Mouse (Mus musculus) c-Kit-positive CD71-negative TER-119-negative erythroid progenitor cells, embryonic 14.5 days (primary cell): Measurements from ENCODE around the gene Rpa2.
"Not testable (repeated sequence)": the region's sequence is repeated elsewhere in the genome, so short reads cannot be mapped to it uniquely, and the experiment has no call there.

Source experiments
- DNase-seq: peaks from one replicate; pipeline ENCODE4 v3.0.0-alpha.2; 2013; ENCODE audit warnings: low read depth

Gene Rpa2

DNA sequence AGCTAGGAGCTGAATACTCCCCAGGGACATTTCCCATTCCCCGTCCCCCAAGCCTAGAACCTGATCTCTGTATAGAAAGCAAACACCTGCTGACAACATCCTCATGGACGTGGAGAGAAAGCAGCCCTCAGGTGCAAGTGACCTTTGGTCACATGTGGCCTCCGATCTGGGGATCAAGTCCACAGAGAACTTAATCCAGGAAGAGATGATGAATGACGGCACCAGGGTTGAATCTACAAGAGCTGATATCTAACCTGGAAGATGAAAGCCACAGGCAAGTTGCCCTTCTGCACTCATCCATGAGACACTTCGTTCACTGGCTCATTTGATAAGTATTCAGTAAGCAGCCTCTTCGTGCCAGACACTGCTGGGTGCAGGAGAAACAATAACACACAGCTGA, 5.5 kb upstream of the Rpa2 start:
- DNase-seq = no peak

- DNase-seq = not testable (repeated sequence)
Measured at GRCm38 (mm10) chr4:132763125-132763524, 5.0 kb upstream of the Rpa2 start.

DNA sequence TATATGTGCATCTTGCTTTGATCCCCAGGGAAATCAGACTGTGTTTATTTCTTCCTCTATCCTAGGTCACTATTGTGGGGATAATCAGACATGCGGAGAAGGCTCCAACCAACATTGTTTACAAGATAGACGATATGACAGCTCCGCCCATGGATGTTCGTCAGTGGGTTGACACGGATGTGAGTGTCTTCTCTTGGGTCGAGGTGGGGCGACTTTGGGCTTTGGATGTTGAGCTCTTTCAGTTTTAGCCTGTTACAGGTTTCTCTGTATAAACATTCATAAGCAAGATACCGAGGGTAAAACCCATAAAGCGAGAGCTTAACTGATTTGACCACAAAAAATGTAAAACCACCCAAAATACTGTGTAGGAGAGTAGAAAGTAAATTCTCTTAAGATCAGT, 3.6 kb downstream of the Rpa2 start:
- no peak for DNase-seq

DNA sequence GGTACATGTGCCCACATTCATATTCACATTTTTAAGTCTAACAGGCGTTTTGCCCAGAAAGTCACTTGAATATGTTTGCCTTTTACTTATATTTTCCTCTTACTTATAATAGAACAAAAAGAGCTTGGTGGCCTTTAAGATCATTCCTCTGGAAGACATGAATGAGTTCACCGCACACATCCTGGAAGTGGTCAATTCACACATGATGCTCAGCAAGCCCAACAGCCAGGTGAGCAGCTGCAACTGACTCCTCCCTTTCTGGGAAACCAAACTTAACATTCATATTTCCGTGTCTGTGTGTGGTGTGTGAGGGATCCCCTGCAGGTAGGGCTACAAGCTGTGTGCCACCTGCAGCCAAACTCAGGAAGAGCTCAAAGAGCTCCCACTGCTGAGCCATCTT, 6.8 kb downstream of the Rpa2 start:
- no peak for DNase-seq

DNA sequence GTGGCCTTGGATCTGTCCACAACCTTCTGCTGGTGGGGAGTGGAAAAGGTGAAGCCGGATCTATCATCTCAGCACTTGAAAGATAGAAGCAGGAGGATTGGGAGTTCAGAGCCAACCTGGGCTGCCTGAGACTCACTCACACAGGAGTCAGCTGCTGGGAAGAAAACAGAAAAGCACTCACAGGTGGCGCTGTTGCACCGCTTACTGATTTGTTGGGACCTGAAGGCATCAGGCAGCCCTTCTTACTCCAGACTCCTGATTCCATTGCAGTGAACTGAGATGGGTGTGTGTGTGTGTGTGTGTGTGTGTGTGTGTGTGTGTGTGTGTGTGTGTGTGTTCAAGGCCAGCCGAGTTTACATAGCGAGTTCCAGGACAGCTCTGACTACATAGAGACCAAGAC, 8.6 kb downstream of the Rpa2 start:
- no peak for DNase-seq

DNA sequence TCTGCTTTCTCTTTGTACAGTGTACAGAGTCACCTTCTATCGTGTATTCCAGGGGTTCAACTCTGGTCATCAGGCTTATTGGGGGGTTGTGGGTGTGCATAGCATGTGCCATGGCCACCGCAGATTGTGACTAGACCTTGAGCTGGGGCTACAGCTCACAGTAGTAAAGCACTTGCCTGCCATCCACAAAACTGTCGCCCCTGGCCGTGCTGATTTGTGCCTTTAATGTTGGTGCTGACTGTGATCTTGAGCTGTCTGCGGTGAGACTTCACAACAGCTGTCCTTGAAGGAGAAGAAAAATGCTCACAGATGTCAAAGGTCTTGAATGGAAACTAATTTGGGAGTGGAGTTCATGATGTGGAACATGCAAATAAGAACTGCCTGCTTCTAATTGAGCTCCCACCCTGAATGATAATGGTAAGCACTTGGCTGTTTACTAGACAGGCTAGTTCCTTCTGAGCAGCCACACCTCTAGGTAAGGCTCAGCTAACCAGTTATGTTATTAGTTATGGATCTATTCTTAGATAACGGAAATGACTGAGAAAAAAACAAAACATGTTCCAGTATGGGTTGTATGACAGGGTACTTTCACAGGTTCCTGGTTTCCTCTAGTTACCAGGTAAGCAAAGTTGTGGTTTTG, 10.6 kb downstream of the Rpa2 start:
- no peak for DNase-seq

- DNase-seq = no peak
Measured at GRCm38 (mm10) chr4:132780288-132780687, 12.2 kb downstream of the Rpa2 start.

GRCm38 (mm10) chr4:132783732-132784131, 15.6 kb downstream of the Rpa2 start:
- DNase-seq = no peak

- DNase-seq = no peak
Measured at GRCm38 (mm10) chr4:132785228-132785627, 17.1 kb downstream of the Rpa2 start.

- DNase-seq = no peak
Measured at GRCm38 (mm10) chr4:132789731-132790130, 21.6 kb downstream of the Rpa2 start.

DNA sequence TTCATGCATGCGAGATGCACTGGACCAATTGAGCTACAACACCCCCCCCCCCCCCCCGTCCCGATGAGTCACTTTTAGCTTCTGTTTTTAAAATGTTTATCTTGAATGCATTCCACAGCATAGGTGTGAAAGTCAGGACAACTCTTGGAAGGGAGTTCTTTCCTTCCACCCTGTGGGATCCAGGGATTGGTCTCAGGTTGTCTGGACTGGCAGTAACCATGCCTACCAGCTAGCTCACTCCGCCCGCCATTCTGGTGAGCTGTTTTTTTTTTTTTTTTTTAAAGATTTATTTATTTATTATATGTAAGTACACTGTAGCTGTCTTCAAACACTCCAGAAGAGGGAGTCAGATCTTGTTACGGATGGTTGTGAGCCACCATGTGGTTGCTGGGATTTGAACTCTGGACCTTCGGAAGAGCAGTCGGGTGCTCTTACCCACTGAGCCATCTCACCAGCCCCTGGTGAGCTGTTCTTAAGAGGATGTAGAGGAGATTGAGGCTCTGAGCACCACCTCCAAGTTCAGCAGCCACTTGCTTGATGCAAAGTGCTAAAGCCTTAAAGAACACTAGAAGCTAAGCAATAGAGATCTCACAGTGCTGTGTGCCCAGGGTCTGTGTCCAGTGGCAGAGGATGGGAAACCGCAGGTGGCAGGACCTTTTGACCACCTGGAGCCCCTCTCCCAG, 25.3 kb downstream of the Rpa2 start:
- not testable (repeated sequence) for DNase-seq

- DNase-seq = no peak
Measured at GRCm38 (mm10) chr4:132794028-132794427, 25.9 kb downstream of the Rpa2 start.

- DNase-seq = no peak
Measured at GRCm38 (mm10) chr4:132794760-132795159, 26.6 kb downstream of the Rpa2 start.

DNA sequence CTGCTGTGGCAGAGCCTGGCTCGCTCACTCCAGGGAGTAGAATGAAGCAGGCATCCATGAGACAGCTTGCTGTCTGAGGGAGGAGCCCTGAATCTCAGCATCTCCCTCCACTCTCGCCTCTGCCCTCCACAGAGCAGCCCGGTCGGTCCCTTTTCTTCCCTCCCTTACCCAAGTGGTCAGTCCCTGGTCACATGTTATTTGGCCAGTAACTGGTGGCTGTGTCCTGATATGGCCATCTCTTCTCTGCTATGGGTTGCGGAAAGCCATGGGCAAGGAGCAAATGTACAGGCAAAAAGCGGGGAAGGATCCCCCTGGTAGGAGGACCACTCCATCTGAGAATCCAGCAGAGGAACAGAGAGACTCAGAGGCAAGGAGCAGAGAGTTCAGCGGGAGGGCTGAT, 27.0 kb downstream of the Rpa2 start:
- DNase-seq = no peak

- DNase-seq = peak; percentile 75
Measured at GRCm38 (mm10) chr4:132796196-132796886, 28.2 kb downstream of the Rpa2 start, which contains the start of gene Themis2. Gene Themis2, minus strand, starts transcription at chr4:132796387.

DNA sequence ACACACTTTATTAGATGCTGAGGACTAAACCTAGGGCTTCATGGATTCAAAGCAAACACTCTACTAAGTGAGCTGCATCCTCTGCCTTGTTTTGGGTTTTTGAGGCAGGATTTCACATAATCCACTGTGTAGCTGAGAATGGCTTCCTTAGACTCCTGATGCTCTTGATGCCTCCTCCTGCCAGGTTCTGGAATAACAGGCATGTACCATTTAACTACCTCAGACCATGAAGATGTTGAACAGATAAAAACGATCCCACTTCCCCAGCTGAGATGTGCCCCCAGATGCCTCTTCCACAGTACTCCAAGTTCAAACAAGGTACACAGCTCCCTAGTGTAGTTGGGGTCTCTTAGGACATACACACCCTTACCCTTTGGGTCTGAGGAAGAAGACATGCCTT, 29.3 kb downstream of the Rpa2 start:
- DNase-seq = no peak

- no peak for DNase-seq
Measured at GRCm38 (mm10) chr4:132798028-132798427, 29.9 kb downstream of the Rpa2 start.

DNA sequence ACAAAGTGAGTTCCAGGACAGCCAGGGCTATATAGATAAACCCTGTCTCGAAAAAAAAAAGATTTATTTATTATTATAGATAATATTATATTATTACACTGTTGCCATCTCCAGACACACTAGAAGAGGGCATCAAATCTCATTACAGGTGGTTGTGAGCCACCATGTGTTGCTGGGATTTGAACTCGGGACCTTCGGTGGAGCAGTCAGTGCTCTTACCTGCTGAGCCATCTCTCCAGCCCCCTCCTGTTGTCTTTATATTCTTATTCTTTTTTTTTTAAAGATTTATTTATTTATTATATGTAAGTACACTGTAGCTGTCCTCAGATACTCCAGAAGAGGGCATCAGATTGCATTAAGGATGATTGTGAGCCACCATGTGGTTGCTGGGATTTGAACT, 30.5 kb downstream of the Rpa2 start:
- not testable (repeated sequence) for DNase-seq

DNA sequence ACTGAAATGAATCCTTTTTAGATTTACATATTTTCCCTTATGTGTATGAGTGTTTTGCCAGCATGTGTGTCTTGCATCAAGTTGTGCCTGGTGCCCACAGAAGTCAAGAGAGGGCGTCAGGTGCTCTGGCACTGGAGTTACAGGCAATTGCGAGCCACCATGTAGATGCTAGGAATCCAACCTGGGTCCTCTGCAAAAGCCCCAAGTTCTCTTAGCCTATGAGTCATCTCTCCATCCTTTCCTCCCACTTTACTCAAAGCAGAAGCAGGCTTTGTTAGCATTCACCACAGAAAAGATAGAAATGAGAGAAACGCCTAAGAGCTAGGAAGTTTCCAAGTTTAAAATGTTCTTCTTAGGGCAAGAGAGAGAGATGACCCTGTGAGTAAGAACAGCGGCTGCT, 31.7 kb downstream of the Rpa2 start:
- DNase-seq = no peak

DNA sequence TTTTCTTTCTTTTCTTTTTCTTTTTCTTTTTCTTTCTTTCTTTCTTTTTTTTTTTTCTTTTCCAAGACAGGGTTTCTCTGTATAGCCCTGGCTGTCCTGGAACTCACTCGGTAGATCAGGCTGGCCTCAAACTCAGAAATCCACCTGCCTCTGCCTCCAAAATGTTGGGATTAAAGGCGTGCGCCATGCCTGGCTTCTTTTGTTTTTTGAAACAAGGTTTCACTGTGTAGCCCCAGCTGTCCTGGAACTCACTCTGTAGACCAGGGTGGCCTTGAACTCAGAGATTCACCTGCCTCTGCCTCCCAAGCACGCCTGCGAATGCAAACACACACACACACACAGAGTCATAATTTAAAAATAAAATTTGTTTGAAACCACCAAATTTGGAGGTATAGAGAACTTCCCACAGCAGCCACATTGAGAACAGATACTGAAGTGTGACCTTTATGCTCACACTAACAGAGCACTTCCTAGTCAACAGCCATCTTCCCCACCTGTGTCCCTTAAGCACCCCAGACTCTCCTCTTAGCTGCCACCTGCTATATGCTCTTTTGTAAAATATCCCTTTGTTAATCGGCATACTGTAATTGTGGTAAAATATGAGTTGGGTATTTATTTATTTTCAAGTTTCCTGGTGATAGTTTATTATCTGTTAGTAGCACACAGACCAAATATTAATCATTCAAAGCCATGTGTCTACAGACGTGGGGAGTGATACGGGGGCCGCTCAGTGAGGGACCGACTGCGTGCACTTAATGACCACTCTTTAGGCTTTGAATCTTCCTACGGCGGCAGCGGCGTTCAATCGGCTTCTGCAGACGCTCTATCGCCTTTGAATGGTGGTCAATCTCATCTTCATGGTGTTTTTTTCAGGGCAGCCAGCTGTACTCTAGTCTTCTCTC, 33.3 kb downstream of the Rpa2 start:
- DNase-seq = no peak

- no peak for DNase-seq
Measured at GRCm38 (mm10) chr4:132802171-132802637, 34.1 kb downstream of the Rpa2 start.

GRCm38 (mm10) chr4:132803212-132803611, 35.1 kb downstream of the Rpa2 start:
- DNase-seq = no peak
